Mouse (Mus musculus) frontal cortex, postnatal 14 days (tissue): ENCODE measurements around the gene Olfr1287.

ENCODE experiments used
- DNase-seq, 2 experiments: peaks; one replicate each; pipeline ENCODE4 v3.0.0; 2022; ENCODE audit warnings: low spot score in 2 of 2

Olfr1287 gene

DNA sequence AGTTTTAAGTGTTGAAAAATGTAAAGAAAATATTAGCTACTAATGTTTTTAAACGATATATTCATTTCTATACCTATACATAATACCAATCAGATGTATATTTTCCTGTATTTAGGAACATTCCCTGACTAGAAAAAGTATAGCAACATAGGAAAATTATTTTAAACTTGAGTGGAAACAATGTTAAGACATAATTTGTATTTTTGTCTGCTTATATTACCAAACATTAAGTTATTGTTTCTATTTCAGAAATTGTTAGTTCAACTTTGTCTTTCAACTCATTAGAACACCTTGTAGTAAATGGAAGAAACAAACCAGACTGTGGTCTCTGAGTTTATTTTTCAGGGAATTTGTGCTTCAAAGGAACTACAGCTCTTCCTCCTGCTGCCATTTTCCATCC lies at the start of gene Olfr1287:
TSS of gene Olfr1287 (plus strand) at position 301 of the 400 bp plus-strand sequence.
- no peak for DNase-seq

- DNase-seq: no peak
Observed at GRCm38 (mm10) chr2:111422931-111423330, 26.0 kb upstream of the Olfr1287 start, which contains the start of gene Olfr1286. Gene Olfr1286, minus strand, starts transcription at chr2:111423115.

- DNase-seq: no peak
Observed at GRCm38 (mm10) chr2:111473801-111474200, 24.9 kb downstream of the Olfr1287 start, which contains the start of gene Olfr1288. Gene Olfr1288, plus strand, starts transcription at chr2:111474101.

GRCm38 (mm10) chr2:111480519-111480918 lies 31.6 kb downstream of the Olfr1287 start, which contains the start of gene Olfr1289:
Gene Olfr1289, plus strand, starts transcription at chr2:111480819.
- DNase-seq: no peak

GRCm38 (mm10) chr2:111493729-111494128 lies 44.8 kb downstream of the Olfr1287 start, which contains the start of gene Olfr1290:
Gene Olfr1290, minus strand, starts transcription at chr2:111493829.
- no peak for DNase-seq

DNA sequence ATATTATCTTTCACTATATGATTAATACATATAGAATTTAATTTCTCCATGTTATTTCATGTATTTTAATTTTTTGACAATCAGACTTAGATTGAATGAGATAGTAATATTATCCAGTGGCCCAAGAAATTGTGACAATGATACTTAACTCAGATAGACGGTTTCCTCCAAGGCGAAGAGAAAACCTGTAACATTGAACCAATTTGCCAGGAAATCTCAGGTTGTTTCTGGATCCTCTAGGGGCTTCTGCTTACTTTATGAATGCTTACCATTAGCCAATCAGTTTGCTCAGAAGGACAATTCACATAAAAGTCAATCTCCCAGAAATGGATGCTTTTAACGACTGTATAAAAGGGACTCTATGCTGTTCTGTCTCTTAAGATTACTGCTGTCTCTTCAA lies 47.9 kb downstream of the Olfr1287 start, which contains the start of gene Olfr1291-ps1:
TSS of gene Olfr1291-ps1 (plus strand) at position 301 of the 400 bp plus-strand sequence.
- no peak for DNase-seq
